Mouse (Mus musculus): ENCODE measurements around the gene Trim59.

The Trim59 gene

DNA sequence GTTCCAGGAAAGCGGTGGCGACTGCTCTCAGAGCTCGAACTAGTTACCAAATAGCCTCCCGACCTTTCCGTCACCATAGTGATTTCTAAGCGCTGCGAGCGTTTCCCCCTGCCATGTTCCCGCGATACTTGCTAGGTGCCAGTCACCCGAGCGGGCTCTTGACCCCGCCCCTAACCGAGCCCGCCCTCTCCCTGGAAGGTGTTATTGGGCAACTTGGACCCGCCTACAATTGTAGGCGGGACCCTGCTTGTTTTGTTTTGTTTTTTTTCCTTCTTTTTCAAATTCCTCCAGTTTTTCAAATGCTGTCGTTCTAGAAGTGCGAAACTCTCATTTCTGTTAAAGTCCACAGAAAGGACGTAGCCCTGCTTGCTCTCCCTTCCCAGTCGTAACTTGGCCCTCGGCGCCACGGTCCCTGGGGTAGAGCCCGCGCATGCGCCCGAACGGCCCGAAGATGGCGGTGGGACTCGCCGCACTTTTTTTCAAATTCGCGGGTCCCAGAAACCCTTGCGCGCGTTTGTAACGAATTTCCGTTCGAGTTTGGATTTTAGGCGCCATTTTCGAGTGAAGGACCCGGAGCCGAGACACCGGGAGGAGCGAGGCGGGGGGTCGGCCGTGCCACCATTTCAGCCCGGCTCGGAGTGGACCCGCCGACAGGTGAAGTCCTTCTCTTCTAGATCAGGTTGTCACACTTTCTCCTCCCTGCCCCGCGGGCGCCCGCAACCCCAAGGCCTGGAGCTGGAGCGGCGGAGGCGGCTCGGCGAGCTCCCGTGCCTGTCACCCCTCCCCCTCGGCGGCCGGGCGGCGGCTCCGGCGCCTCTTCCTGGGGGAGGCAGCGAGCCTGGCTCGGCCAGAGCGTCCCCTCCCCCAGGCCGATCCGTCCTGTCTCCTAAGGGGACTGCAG, 39.9 kb downstream of the Trim59 start, which contains the start of the genes Ift80 and Smc4:
Gene Ift80, minus strand, starts transcription at position 134 of the 901 bp plus-strand sequence.
Gene Smc4, plus strand, starts transcription at position 302 of the 901 bp plus-strand sequence.
- DNase-seq = peak; percentile 94

GRCm38 (mm10) chr3:69004055-69004436, 40.5 kb downstream of the Trim59 start:
- DNase-seq = no peak

DNA sequence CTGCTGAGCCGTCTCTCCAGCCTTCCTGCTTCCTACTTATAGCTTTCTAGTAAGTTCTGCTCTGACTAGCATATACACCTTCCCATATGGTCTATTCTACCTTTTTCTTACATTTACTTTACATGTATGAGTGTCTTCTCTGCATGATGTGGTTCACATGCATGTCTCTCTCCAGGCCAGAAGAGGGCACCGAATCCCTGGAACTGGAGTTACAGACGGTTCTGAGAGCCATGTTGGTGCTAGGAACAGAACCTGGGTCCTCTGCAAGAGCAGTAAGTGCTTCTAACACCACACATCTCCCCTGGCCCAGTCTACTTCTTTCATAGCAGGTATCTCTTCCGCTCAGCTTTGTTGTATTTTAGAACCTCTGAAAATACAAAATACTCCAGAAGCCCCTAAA, 41.8 kb downstream of the Trim59 start:
- no peak for DNase-seq

DNA sequence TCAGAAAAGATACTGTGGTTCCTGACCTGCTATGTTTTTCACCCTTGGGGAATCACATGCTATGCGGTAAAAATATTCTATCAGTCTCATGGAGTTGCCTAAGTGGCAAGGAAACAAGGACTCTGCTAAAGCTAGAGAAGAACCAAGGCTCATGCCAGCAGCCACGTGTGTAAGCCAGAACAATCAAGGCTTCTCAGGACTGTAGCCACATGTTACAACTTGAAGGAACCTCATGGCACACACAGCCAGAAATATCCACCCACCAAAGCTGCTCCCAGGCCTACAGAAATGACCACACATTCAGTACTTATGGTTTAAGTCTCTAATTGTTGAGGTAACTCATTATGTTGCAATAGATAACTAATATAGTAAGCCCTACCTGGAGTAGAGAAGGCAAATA, 58.0 kb downstream of the Trim59 start:
- DNase-seq = no peak

Data from right cerebral cortex, postnatal 25 days (tissue).